Mouse (Mus musculus) CD4-positive, CD25-positive, alpha-beta regulatory T cell, adult 4 months (primary cell): Measurements from ENCODE around the gene Fbxl22. TPM values are rescaled to one million over a fixed set of nuclear protein-coding genes. Genes with fewer than 3 reads are reported as not detected.

ENCODE experiments used
- ATAC-seq: one replicate; pipeline ENCODE4 v1.8.0; 2017
- polyA plus RNA-seq, 2 experiments: library from polyadenylated mRNA; unstranded; fragments of 100-300 nt; shearing (Covaris generic); gene quantifications; one replicate each; pipeline ENCODE4 v1.2.1; 2017

Gene Fbxl22
- polyA plus RNA-seq, 2 experiments from 2014 or later = 4.9 to 5.9 TPM

GRCm38 (mm10) chr9:66506424-66506823, 8.0 kb downstream of the Fbxl22 start:
- ATAC-seq = no peak

DNA sequence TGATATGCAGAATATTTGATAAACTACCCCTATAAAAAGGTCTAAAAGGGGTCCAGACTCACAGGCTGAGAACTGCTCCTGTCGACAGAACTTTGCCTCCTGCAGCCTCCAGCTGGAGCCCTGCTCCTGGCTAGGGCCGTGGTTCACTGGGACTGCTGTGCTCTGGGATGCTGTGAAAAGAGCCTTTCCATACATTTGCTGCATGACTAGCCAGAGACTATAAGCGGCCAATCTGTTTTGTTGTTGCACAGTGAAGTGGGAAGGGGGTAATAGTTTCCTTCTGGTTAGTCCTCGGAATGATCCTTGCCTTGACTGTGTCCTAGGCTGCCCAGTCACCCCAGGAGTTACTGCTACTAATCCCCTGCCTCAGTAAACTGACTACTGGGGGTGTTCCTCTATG, 8.4 kb downstream of the Fbxl22 start:
- no peak for ATAC-seq

DNA sequence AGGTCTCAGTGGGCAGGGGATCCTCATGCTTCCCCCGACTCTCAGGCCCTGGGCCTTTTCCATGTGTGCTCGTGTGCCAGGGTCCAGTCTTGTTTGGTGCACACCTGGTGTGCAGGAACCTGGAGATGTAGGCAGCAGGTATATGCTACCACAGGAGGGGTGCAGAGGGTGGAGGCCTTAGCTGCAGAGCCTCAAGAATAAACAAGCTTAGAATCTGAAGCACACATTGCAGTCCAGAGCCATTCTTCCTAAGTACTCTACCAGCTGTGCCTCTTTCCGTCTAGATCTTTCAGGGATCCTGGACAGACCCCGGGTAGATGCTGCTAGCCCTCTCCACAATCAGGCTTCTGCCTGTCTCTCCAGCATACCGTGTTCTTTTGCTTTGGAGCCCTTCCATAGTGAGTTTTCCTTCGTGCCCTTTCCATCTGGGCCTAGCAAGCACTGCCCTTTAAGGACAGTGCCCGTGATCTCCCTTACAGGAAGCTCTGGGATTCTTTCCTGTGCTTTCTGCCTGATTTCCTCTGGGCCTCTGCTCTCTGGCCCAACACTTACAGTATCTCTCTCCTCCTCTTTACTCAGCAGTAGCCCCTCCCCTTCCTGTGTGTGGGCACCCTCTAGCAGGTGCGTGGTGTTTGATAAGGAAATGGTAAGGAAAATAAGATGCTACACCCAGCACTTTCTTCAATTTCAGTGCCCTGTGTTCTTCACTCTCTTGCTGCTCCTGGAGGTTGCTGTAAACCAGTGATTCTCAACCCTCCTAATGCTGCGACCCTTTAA, 9.1 kb downstream of the Fbxl22 start:
- ATAC-seq = peak; percentile 84

GRCm38 (mm10) chr9:66504518-66504917, 9.9 kb downstream of the Fbxl22 start:
- ATAC-seq = no peak

GRCm38 (mm10) chr9:66503879-66504411, 10.4 kb downstream of the Fbxl22 start:
- ATAC-seq = peak; percentile 68

GRCm38 (mm10) chr9:66501248-66501647, 13.1 kb downstream of the Fbxl22 start:
- ATAC-seq = no peak

DNA sequence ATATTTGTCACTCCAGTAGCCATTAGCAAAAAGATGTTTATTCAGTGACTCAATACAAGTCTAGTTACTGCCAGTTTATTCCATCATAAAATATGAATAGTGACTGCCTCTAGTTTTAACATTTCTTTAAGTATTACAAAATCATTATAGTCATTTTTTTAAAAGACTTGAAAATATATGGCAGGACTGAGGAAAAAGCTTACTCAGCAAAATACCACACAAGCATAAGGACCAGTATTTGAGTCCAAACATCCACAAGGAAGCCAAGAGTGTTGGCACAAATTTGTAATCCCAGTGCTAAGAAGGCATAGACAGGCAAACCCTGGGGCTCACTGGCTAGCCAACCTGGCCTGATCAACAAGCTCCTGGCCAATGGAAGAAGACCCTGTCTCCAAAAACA, 20.4 kb downstream of the Fbxl22 start:
- no peak for ATAC-seq

DNA sequence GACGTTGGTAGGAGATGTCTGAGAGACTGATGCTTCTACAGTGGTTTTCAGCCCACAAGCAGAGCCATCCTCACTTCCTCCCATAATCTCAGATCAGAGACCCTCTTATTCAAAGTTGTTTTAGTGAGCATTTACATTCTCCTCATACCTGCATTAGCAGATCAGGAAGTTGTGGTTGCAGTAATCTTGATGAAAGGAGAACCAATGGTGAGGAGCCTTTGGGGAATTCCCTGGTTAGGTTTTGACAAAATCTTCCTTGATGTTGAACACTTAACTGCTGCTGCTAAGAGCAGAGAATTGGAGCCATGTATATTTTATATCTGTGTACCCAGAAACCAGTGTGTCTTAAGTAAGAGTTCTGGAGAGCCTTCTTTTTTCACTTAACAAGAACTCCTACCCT, 22.0 kb downstream of the Fbxl22 start:
- ATAC-seq = peak; percentile 99

GRCm38 (mm10) chr9:66488786-66489185, 25.6 kb downstream of the Fbxl22 start:
- no peak for ATAC-seq

- ATAC-seq = no peak
Measured at GRCm38 (mm10) chr9:66483429-66483828, 31.0 kb downstream of the Fbxl22 start.

- no peak for ATAC-seq
Measured at GRCm38 (mm10) chr9:66477785-66478184, 36.6 kb downstream of the Fbxl22 start.

DNA sequence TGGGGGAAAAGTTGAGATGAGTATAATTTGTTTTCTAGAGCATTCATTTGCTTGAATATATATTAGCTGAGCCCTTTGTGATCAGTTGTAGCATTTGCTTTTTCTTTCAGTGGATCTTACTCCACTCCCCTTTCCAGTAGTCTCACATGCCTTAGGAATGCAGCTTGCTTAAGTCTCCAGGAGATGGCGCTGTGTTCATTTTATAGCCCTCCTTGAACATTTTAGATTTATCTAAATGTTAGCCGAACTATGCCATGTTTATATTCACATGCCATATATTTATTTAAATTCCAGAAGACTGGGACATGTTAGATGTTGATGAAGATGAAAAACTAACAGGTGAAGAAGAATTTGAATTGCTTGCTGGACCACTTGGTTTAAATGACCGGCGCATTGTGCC, 49.3 kb downstream of the Fbxl22 start:
- ATAC-seq = peak; percentile 72

Other genes with a start within 250 kb of the Fbxl22 start
- gene Herc1, start 164.1 kb downstream of the Fbxl22 start, polyA plus RNA-seq = 10 to 100 TPM; 40.2 to 45.8 TPM
- gene Usp3, start 78.5 kb upstream of the Fbxl22 start, polyA plus RNA-seq = 100 to 1,000 TPM; 121 to 156 TPM
- 10 to 100 TPM in 1 of 2 experiments, 1 to 10 TPM in 1; 7.5 to 11.4 TPM for gene Car12, start 199.1 kb upstream of the Fbxl22 start, polyA plus RNA-seq